Comparison of ENCODE assay signal across 22 mouse cellular contexts in genomic region chr4:22998994-22999393, GRCm38 (mm10).
DNase-seq lines count a peak whose midpoint lies in the region; ATAC-seq and TF ChIP-seq lines count a peak whose summit lies in the region.
"Had no signal": no experiment of that assay in that cellular context is flagged by ENCODE, and none has a peak within 500 bp of the region (broad histone marks: within the 10 kb centered on the region; RNA-seq: fewer than 3 reads in every experiment).

No protein-coding gene starts in this region.

- H3K4me3 ChIP-seq in hindbrain, embryonic 11.5 days (ENCODE audit: low read depth, low read length), result no peak overlapping the region
- no peak overlapping the region for H3K4me3 ChIP-seq in hindbrain, postnatal 0 days (ENCODE audit: low read length)
- no peak overlapping the region for H3K4me3 ChIP-seq in neural tube, embryonic 15.5 days (replicated peaks)
- H3K4me3 ChIP-seq in kidney, embryonic 16.5 days (ENCODE audit: low read length), result no peak overlapping the region
- H3K4me3 ChIP-seq: gastrocnemius, adult 2 months; kidney, embryonic 15.5 days; limb, embryonic 13.5 days; neural tube, embryonic 13.5 days; stomach, embryonic 15.5 days had no signal

- H3K27ac ChIP-seq in hindbrain, embryonic 11.5 days (ENCODE audit: low read depth, low read length), result 0 out of 2 replicates have a peak overlapping the region, but pooled peaks have one; percentile 42
- H3K27ac ChIP-seq in hindbrain, postnatal 0 days, result no peak overlapping the region
- no peak overlapping the region for H3K27ac ChIP-seq in neural tube, embryonic 15.5 days (replicated peaks)
- H3K27ac ChIP-seq in kidney, embryonic 16.5 days (ENCODE audit: low read length), result no peak overlapping the region
- H3K27ac ChIP-seq: gastrocnemius, adult 2 months; kidney, embryonic 15.5 days; limb, embryonic 13.5 days; liver, embryonic 14.5 days; macrophage; neural tube, embryonic 13.5 days; stomach, embryonic 15.5 days had no signal

- H3K9me3 ChIP-seq in hindbrain, embryonic 11.5 days (ENCODE audit: control insufficient read depth, low read length), result no peaks in the 10 kb centered on the region
- H3K9me3 ChIP-seq in hindbrain, postnatal 0 days (ENCODE audit: low read length), result no peaks in the 10 kb centered on the region
- H3K9me3 ChIP-seq in neural tube, embryonic 15.5 days (replicated peaks), result no peaks in the 10 kb centered on the region
- H3K9me3 ChIP-seq in kidney, embryonic 16.5 days (ENCODE audit: low read length), result no peaks in the 10 kb centered on the region
- H3K9me3 ChIP-seq: kidney, embryonic 15.5 days; limb, embryonic 13.5 days; neural tube, embryonic 13.5 days; stomach, embryonic 15.5 days had no signal

- 10% methylated on average over 4 of the region's 4 CpGs for WGBS in hindbrain, embryonic 11.5 days
- 20% methylated on average over 4 of the region's 4 CpGs for WGBS in hindbrain, postnatal 0 days
- 24% methylated on average over 4 of the region's 4 CpGs for WGBS in neural tube, embryonic 15.5 days
- 48% methylated on average over 4 of the region's 4 CpGs for WGBS in kidney, embryonic 16.5 days

- no peaks in the 10 kb centered on the region for H3K27me3 ChIP-seq in hindbrain, embryonic 11.5 days (ENCODE audit: control insufficient read depth, insufficient read depth, low read length)
- no peaks in the 10 kb centered on the region for H3K27me3 ChIP-seq in hindbrain, postnatal 0 days (ENCODE audit: insufficient read depth, low read length)
- no peaks in the 10 kb centered on the region for H3K27me3 ChIP-seq in neural tube, embryonic 15.5 days (replicated peaks)
- no peaks in the 10 kb centered on the region for H3K27me3 ChIP-seq in kidney, embryonic 16.5 days (ENCODE audit: insufficient read depth, low read length)
- H3K27me3 ChIP-seq: kidney, embryonic 15.5 days; limb, embryonic 13.5 days; neural tube, embryonic 13.5 days; stomach, embryonic 15.5 days had no signal

- TF ChIP-seq CTCF in hindbrain, postnatal 0 days (IDR thresholded peaks at IDR 0.05; ENCODE audit: low read depth), result no peak

- DNase-seq in hindbrain, embryonic 11.5 days (ENCODE audit: low spot score), result peak; percentile 28
- DNase-seq in hindbrain, postnatal 0 days (ENCODE audit: low spot score), result no peak
- peak; percentile 35 for DNase-seq in neural tube, embryonic 10.5 days (ENCODE audit: extremely low spot score, low spot score)
- DNase-seq in mesoderm, embryonic 11.5 days (ENCODE audit: low read depth, low spot score), result peak; percentile 59
- no peak for DNase-seq in left cerebral cortex, adult 11 months (ENCODE audit: low spot score)
- DNase-seq: adrenal gland, adult 2 months; cerebellum, adult 9-10 months; gastrocnemius, adult 2 months; heart, postnatal 10 days; right cerebral cortex, postnatal 25 days; thymus, adult 18-20 months had no signal

- peak; percentile 73 for ATAC-seq in hindbrain, embryonic 11.5 days (ENCODE audit: low FRiP score)
- no peak for ATAC-seq in hindbrain, postnatal 0 days
- ATAC-seq in neural tube, embryonic 15.5 days (ENCODE audit: low FRiP score), result no peak
- no peak for ATAC-seq in kidney, embryonic 16.5 days (ENCODE audit: low FRiP score, low TSS enrichment)
- ATAC-seq: hindbrain, embryonic 16.5 days; intestine, postnatal 0 days had no signal

- no peaks in the 10 kb centered on the region for H3K36me3 ChIP-seq in hindbrain, embryonic 11.5 days (ENCODE audit: control insufficient read depth, insufficient read depth, low read length)
- no peaks in the 10 kb centered on the region for H3K36me3 ChIP-seq in hindbrain, postnatal 0 days (ENCODE audit: insufficient read depth, low read length)
- H3K36me3 ChIP-seq in neural tube, embryonic 15.5 days, result no peaks in the 10 kb centered on the region
- no peaks in the 10 kb centered on the region for H3K36me3 ChIP-seq in kidney, embryonic 16.5 days (ENCODE audit: insufficient read depth, low read length)
- H3K36me3 ChIP-seq: kidney, embryonic 15.5 days; limb, embryonic 13.5 days; neural tube, embryonic 13.5 days; stomach, embryonic 15.5 days had no signal

- peaks cover 4% of the 10 kb centered on the region for H3K4me1 ChIP-seq in hindbrain, embryonic 11.5 days (replicated peaks; ENCODE audit: control insufficient read depth, insufficient read depth, low read length)
- no peaks in the 10 kb centered on the region for H3K4me1 ChIP-seq in hindbrain, postnatal 0 days (ENCODE audit: insufficient read depth, low read length)
- H3K4me1 ChIP-seq in neural tube, embryonic 15.5 days, result 0 out of 2 replicates have a peak, but pooled peaks cover 3% of the 10 kb centered on the region
- no peaks in the 10 kb centered on the region for H3K4me1 ChIP-seq in kidney, embryonic 16.5 days (ENCODE audit: insufficient read depth, low read length)
- H3K4me1 ChIP-seq: kidney, embryonic 15.5 days; stomach, embryonic 15.5 days had no signal

- no peak overlapping the region for H3K4me2 ChIP-seq in hindbrain, embryonic 11.5 days (replicated peaks; ENCODE audit: low read depth, low read length)
- H3K4me2 ChIP-seq in hindbrain, postnatal 0 days (ENCODE audit: low read depth, low read length), result no peak overlapping the region
- H3K4me2 ChIP-seq in neural tube, embryonic 15.5 days, result no peak overlapping the region
- no peak overlapping the region for H3K4me2 ChIP-seq in kidney, embryonic 16.5 days (replicated peaks; ENCODE audit: low read depth, low read length)
- H3K4me2 ChIP-seq: heart, embryonic 11.5 days; kidney, embryonic 15.5 days; limb, embryonic 13.5 days; neural tube, embryonic 13.5 days; stomach, embryonic 15.5 days had no signal

- H3K9ac ChIP-seq in hindbrain, embryonic 11.5 days (ENCODE audit: low read depth, low read length), result no peak overlapping the region
- no peak overlapping the region for H3K9ac ChIP-seq in hindbrain, postnatal 0 days (replicated peaks; ENCODE audit: low read length)
- H3K9ac ChIP-seq in neural tube, embryonic 15.5 days (replicated peaks), result no peak overlapping the region
- H3K9ac ChIP-seq in kidney, embryonic 16.5 days (replicated peaks; ENCODE audit: low read length), result no peak overlapping the region
- H3K9ac ChIP-seq: kidney, embryonic 15.5 days; limb, embryonic 13.5 days; liver, embryonic 14.5 days; neural tube, embryonic 13.5 days; stomach, embryonic 15.5 days had no signal

Comparison
In these comparisons a context has a peak if more than half of its experiments do, and no peak if none do; other contexts are left out.
1. DNase-seq: peak in hindbrain, embryonic 11.5 days (single experiment), neural tube, embryonic 10.5 days (single experiment) and mesoderm, embryonic 11.5 days (single experiment); none in hindbrain, postnatal 0 days (single experiment) and left cerebral cortex, adult 11 months (single experiment).